Mouse (Mus musculus) testis, adult 2 months (tissue): ENCODE measurements around the gene 1700028J19Rik.

Experiments used
- CTCF ChIP-seq: fragments of 200-500 bp; IDR thresholded peaks from 2 replicates; pipeline ENCODE4 v1.5.1; 2012; ENCODE audit warnings: low read depth, mild to moderate bottlenecking, inconsistent platforms, low read length, moderate library complexity; ENCODE audit not compliant: control insufficient read depth, insufficient read depth, insufficient replicate concordance
- POLR2A ChIP-seq: fragments of 200-500 bp; IDR thresholded peaks from 2 replicates; pipeline ENCODE4 v1.6.1; 2012; ENCODE audit warnings: low read depth, mild to moderate bottlenecking, inconsistent platforms, low read length, moderate library complexity; ENCODE audit not compliant: control insufficient read depth

- no peak for TF ChIP-seq POLR2A
- peak; percentile 91 for TF ChIP-seq CTCF
Observed at GRCm38 (mm10) chr7:44262791-44263643, 16.5 kb upstream of the 1700028J19Rik start.
